Mouse (Mus musculus) brain, embryonic 14.5 days (tissue): ENCODE measurements at regions not wholly inside any gene's neighbourhood (a gene's known extent, or its start where the extent isn't known, plus 50 kb on each side); places are given as distances from the start of the nearest gene placed in this dataset.

Experiments used
- CTCF ChIP-seq: fragments of 200-500 bp; IDR thresholded peaks from 2 replicates; pipeline ENCODE4 v1.5.1; 2012; ENCODE audit warnings: inconsistent platforms, mild to moderate bottlenecking, moderate library complexity, borderline replicate concordance; ENCODE audit not compliant: insufficient read depth, insufficient read length; ENCODE audit errors: extremely low read depth
- POLR2A ChIP-seq: fragments of 200-500 bp; IDR thresholded peaks from 2 replicates; pipeline ENCODE4 v1.6.1; 2012; ENCODE audit warnings: mild to moderate bottlenecking, inconsistent platforms, borderline replicate concordance; ENCODE audit not compliant: poor library complexity, insufficient read depth, insufficient read length, severe bottlenecking; ENCODE audit errors: extremely low read depth

- TF ChIP-seq CTCF (no peak), POLR2A (no peak)
Observed at GRCm38 (mm10) chr3:34572081-34572480, 78.1 kb upstream of the Sox2 start.
